Mouse (Mus musculus): ENCODE results near the gene Tyk2.

The Tyk2 gene

DNA sequence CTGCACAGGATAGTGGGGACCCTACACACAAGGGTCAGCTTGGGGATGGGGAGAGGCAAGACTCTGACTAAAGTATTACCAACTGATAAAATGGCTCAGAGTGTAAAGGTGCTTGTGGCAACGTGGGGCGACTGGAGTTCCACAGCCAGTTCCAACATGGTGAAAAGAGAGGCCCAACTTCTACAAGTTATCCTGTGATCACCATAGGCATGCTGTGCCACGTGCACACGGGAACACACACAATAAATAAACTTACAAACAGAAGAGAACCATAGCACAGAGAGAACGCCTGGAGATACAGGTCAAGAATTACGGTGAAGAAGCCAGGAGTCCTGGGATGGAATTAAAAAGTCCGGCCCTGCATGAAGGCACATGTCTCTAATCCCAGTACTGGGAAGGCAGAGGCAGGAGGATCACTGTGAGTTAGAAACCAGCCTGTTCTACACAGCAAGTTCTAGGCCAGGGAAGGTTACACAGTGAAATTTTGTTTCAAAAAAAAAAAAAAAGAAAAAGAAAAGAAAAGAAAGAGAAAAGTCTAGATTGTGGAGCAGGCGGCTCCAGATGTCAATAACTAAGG, 18.1 kb upstream of the Tyk2 start:
- no peak for DNase-seq

DNA sequence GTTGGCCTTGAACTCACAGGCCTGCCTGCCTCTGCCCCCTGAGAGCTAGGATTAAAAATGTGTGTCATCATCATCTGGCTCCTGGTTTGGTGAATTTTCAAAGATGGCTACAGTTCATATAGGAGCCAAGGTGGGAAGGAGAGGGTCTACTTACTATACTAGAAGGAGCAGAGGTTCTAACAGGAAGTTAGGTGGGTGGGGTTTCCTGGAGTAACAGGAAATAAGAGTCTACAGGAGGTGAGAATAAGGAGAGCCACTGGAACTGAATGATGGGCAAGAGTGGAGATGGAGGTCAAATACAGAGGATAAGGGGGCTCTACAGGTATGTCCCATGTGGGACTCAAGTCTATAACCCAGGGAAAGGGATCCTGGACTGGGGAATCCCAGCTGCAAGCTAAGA, 17.4 kb upstream of the Tyk2 start:
- DNase-seq, result no peak

DNA sequence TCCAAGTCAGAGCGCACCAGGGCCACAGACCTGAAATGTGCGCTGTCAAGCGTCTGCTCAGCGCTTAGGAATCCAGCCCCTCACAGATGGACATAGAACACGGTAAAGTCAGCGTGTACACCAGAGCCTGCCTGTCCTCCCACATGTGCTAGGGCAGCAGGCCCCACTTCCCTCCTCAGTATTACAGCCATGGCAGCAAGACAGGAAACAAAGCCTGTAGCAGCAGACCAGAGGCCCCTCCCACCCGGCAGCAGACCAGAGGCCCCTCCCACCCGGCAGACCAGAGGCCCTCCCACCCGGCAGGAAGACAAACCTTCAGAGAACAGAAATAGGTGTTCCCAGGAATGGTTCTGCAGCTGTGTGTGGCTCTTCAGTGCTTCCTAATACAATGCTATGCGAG, 15.7 kb upstream of the Tyk2 start:
- peak; percentile 24 for DNase-seq

DNA sequence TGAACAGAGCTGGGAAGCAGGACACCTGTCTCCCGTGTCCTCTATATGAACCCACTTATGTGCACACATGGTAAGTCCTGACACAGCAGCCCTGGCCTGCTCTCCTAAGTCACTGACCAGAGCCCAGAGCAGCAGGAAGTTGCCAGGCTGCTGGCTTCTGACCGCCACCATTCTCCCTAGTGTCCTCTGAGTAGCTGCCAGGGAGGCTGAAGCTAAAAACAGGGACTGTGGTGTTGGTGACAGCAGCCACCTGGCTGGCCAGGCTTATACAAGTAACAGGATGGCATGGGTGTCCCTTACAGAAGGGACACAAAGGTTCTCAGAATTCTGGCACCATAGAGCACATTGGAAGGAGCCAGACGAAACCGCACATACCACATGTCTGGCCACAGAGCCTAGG, 14.4 kb upstream of the Tyk2 start:
- no peak for DNase-seq

DNA sequence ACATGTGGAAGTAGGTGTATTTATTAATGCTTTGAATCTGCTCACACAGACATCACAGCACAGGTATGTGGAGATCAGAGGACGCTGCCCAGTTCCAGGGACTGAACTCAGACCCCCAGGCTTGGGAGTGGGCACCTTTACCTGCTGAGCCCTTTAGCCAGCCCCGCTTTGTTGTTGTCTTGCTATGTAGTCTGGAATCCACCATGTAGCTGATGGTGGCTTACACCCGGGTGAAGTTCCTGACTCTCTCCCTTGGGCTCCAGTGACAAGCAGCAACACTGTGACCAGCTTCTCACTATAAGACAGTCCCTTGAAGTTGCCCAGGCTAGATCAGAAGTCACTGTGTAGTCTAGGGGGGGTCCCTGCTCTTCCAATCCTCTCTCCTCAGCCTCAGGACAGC, 13.3 kb upstream of the Tyk2 start:
- DNase-seq, result no peak

DNA sequence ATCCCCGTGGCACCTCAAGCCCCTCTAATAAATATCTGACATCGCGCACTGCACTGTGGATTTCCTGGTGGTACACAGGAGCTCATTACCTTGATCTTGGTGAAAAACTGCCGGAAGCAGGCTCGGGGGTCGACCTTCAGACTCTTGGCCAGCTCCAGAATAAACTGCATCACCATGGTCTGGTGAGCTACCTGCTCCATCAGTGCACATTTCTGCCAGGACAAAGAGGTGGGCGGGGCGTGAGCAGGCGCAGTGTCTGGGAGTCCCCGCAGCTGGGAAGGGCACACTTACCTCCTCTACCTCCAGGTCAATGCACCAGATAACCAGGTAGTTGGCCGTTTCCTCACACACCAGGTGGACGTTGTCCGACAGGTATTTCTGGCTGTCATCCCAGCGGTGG, 10.9 kb upstream of the Tyk2 start:
- DNase-seq, result no peak

DNA sequence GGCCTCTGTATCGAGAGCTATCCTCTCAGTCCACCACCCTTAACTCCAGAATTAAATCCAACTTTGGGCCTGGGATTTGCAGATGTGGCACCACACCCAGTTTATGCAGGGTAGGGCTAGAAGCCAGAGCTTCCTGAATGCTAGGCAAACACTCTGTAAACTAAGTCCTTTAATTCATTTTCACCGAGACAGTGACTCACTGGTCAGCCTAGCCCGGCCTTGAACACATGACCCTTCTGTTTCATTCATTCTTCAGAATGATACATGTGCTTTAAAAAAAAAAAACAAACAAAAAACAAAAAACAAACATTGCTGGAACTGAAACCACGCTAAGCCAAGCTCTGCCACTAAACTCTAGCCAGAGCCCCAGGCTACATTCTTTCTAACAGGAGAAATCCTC, 7.3 kb upstream of the Tyk2 start:
- no peak for DNase-seq

DNA sequence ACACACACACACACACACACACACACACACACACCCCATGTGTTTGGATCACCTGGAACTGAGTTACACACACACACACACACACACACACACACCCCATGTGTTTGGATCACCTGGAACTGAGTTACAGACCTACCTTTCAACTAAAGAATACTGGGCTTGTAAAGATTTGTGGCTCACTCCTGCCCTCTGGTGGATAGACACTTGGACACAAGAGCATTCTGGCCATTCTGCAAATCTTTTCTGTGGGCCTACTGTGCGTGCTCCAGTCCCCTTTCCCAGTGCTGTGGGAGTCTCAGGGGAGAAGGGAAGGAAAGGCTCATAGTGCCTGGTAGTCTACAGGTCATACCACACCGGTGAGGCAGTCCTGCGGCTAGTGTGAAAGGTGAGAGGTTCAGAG, 6.2 kb upstream of the Tyk2 start:
- DNase-seq, result peak; percentile 75

DNA sequence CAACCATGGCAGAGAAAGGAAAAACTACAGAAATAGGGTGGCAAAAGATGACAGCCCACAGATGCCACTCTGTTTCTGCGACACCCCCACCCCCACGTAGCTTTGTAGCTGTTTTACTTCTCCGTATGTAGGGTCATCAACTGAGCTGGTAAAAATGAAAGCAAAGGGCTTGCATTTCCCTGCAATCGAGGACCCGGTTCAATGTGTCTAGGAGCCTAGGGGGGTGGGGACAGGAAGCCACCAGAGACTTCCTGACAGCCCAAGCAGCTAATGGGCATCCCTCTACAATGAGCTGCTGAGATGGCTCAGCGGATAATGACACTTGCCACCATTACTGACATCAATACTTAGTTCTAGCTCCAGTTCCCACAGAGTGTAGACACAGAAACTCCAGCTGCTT, 5.4 kb upstream of the Tyk2 start:
- no peak for DNase-seq

DNA sequence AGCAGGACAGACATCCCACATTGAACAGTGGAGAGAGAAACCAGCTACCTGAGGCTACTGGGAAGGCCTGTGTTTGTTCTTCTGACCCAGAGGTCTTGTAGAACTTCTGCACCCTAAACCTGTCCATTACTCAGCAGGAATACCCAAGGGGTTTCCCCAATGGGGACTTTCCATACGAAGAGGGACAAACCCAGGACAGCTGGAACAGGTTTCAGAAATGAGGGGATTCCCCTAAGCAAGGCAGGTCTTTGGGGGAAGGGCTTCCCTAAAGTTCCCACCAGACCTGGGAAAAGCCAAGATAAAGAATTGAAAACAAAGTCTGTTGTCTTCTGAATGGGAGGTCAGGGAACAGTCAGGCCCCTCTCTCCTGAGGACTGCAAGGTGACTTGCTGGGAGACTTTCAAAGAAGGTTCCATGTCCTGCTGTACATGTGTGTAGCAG, 4.9 kb upstream of the Tyk2 start:
- no peak for DNase-seq

DNA sequence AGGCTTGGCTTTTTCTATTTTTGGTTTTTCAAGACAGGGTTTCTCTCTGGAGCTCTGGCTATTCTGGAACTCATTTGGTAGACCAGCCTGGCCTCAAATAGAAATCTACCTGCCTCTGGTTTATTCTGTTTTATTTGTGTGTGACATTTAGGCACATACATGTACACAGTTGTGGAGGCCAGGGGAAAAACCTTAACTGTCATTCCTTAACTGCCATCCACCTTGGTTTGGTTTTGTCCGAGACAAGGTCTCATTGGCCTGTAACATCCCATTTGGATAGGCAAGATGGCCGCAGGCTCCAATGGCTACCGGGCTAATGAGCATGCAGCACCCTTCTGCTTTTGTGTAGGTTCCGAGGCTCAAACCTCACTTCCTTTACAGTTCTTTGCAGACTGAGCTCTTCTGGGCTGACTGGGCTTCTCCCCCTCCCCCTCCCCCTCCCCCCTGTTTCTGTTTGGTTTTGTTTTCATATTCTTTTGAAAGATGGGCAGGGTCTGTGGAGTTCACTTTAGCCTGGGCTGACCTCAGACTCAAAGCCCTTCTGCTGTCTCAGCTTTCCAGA, 4.4 kb upstream of the Tyk2 start:
- no peak for DNase-seq

DNA sequence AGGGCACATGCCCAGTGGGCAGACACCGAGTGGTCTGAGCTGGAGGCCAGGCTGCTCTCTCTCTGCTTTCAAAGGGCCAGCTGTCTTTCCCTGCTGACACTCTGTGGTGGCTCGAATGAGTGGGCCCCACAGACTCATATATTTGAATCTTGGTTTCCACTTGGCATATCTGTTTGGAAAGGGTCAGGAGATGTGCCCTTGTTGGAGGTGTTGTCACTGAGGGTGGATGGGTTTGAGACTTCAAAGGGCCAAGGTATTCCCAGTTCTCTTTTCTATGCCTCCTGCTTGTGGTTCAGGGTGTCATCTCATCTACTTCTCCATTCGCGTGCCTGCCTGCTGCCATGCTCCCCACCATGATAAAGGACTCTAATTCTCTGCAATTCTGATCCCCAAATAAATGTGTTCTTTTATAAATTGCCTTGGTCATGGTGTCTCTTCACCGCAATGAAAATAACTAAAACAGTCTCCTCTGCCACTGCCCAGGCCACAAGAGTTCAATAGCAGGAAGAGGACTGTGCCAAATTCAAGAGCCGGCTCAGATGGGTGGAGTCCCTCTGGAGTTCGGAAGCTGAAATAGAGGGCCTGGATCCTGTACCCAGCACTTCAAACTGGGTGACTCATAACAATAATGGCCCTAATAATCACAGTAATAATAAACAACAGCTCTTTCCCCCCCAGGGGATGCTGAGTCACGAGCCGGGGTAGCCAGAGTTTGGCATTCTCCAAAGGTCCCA, 3.7 kb upstream of the Tyk2 start:
- DNase-seq, result no peak

DNA sequence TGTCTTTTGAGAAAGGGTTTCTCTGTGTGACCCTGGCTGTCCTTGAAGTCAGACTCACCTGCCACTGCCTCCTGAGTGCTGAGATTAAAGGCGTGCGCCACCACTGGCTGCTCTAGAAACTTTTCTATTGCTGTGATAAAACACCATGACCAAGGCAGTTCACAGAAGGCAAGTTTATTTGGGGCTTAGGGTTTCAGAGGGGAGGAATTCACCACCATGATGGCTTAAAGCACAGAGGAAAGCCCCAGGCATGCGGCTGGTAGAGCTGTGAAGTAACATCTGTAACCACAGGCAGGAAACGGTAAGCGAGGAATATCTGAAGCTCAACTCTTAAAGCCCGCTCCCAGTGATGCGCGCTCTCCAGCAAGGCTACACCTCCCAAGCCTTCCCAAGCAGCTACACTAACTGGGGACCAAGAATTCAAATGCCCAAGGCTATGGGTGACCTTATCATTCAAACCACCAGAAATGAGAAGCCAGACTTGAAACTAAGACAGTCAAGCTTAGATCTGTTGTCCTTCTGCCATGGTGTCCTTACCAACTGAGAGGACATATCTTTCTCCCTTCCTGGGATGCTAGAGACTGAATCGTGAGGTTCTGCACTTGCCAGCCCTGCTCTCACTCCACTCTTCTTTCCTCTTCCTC, 2.1 kb upstream of the Tyk2 start:
- no peak for DNase-seq

DNA sequence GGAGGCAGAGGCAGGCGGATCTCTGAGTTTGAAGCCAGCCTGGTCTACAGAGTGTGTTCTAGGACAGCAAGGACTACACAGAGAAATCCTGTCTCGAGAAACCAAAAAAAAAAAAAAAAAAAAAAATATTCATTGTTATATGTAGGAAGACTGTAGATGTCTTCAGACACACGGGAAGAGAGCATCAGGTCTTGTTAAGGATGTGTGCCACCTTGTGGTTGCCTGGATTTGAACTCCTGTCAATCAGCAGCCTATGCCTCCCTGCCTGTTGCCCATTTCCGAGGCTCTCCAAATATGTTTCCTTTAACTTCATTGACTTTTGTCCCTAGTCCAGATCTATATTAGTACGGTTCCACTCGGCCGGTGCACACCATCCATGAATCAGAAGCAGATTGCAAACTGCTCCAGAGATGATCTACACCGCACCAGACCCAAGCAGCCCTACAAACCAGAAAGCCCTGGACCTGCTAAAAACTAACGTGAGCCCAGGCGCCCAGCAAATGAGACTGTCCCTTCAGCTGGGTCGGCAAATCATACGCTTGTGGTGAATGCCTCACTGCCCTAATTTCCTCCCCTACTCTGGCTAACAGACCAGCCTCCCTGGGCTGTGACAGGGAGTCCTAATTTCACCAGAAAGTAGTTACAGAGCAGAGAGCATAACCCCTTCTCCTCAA, 1.2 kb upstream of the Tyk2 start:
- peak; percentile 23 for DNase-seq

DNA sequence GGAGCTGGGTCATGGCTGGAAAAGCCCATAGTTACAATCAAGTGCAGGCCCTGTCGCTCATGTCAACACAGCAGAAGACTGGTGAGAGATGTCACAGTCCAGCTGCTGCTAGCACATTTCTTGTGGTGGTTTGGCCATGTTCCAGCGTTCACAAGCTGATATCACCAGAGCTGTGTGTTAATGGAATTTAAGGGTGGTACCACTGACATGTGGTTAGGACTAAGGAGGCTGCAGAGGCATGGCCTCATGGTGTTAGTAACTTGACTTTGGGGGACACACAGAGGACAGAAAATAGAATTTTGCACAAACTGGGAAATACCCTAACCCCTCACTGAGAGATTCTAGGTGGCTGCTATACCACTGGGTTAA, 4.8 kb downstream of the Tyk2 start:
- no peak for DNase-seq

DNA sequence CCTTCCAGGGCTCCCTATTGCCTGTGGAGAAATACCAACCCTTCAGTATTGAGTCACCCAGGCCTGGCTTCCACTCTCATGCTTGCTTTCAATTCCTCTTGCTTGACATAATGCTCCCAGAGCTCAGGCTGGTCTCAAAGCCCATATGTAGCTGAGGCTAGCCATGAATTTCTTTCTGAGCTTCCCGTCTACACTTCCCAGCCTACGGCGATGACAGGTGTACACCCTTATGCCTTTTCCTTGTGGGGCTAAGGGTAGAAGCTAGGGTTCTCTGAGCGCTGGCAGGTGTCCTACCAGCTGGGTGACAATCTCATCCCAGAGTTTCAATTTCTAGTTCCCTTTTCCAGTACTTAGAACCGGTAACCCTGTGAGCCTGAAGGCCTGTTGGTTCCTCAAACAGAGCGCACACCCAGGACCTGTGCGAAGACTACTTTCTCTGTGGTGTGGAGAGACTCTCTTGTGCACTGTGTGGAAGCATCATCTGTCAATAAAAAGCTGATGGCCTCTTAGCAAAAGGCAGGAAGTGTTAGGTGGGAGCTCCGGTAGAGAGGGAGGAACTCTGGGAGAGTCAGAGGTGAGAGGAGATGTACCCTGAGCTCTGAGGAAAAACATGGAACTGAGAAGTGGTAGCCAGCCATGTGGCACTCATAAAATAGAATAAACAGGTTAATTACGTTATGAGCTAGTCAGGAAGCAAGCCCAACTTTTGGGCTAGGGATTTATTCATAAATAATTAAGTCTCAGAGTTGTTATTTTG, 5.4 kb downstream of the Tyk2 start:
- no peak for DNase-seq

DNA sequence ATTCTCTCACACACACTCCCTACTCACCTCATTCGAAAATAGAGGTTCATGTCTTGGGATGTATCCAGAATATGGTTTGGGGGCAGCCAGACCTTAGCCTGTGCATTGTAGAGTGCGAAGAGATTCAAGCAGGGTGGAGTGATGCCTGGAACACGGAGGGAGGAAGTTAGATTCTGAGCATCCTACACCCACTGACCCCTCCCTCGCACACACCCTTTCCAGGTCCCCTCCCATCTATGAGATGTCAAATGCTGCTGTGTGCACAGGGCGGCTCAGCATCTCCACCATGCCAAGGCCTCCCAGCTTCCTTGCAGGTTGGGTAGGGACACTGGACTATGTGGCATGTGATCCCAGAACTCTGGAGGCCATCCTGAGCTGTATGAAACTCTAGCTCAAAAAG, 6.2 kb downstream of the Tyk2 start:
- no peak for DNase-seq

DNA sequence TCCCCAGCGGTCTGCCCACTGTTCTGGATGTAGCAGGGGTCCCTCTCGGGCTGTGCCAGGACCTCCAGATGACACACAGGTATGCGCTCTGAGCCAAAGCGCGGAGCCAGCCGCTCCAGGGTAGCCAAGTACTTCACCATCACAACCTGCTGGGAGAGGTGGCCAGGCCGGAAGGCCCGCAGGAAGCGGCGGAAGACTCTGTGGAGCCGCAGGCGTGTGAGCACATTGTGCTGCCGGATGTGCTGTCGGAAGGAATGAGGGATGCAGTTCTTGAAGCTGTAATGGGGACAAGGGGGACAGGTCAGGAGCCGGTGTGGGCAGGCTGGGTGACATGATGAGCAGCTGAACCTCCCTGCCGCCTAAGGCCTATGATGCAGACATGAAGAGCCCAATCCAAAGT, 9.6 kb downstream of the Tyk2 start:
- DNase-seq, result no peak

DNA sequence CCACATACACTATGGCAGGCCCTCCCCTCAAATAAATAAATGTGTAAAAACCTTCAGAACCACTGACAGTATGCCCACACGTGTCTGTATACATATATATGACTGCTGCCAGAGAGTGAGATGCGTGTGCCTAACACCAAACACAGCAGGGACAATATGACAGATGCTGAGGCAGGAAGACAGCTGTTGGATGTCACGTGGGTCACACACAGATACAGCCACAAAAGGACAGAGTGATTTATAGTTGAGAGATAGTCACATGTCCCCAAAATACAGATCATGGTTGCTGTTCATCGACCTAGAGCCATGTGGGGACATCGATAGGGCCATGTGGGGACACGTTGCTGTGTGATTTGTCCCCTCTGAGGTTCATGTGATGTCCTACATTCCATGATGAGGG, 14.0 kb downstream of the Tyk2 start:
- DNase-seq, result no peak

DNA sequence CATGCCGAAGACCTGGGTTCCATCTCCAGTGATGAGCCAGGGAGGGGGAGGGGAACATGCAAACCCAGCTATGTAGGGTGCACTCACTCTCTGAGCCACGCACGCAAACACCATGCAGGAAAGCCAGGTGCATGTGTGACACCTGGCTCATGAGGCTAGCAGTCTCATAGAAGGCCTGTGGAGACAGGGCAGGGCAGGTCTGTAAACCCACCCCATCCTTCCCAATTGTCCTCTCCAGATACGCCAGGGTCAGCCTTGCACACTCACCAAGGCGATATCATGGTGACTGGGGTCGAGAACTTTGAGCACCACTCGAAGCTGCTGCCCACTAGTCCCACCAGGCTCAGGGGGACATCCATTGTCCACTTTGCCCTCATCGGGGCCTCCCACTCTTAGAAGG, 15.9 kb downstream of the Tyk2 start:
- no peak for DNase-seq

DNA sequence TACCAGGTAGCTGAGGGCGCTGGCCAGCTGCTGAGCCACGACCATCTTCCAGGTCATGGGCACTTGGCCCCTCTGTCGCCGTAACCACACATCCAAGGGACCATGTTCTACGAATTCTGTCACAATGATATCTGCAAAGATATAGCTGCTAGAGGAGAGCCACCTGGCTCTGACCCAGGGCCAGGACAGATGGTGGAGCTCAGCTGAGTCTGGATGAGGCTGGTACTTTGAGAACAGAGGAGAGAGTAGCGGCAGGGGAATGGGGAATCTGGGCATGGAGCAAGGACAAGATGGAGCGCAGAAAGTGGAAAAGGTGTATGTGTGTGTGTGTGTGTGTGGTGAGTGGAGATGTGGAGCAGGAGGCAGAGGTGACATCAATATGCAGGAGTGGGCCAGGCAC, 16.9 kb downstream of the Tyk2 start:
- no peak for DNase-seq

DNA sequence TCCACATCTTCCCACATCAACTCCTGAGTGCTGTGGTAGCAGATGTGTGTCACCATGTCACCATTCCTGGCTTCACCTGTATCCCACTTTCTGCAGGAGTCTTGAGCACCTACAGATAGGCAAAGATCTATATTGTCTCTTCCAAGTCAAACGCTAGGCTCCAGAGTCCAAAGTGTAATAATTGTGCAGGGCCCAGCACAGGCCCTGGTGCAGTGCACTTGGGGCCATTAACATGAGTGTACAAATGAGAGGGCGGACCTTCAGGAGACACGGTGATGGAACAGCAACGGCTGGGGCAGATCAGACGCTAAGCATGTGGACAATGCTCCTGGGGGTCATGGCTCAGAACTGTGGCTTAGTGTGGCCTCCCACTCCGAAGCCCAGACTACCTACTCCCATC, 17.3 kb downstream of the Tyk2 start:
- no peak for DNase-seq

DNA sequence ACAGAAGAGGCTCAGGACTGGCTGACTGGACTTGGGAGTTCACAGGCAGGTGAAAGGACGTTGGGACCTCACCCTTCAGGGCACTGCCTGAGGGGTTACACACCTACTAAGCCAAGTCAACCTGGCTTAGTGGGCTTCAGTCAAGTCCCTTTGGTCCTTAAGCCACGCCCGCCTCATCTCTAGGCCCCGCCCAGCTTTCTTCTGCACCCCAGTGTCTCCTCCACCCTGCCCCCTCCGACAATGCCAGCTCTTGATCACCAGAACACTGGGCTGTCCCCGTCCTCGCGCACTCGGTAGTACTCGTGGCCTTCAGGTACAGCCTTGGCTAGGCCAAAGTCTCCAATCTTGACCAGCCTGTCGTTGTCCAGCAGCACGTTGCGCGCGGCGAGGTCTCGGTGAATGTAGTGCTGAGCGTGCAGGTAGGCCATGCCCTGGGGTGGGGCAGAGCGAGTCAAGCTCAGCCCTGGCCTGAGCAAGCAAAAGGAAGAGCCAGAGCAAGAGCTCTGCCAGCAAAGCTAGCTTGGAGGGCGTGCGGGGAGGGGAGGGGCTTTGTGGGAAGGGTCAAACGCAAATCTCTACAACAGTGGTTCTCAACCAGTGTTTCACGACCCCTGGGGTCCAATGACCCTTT, 23.3 kb downstream of the Tyk2 start:
- no peak for DNase-seq

Data from retina, postnatal 1 day (tissue).